Mouse (Mus musculus): ENCODE results near the gene Naa30. TPM values are rescaled to one million over a fixed set of nuclear protein-coding genes. Genes with fewer than 3 reads are reported as not detected.

The Naa30 gene
- 12.0 and 14.2 TPM in 2 replicates for polyA plus RNA-seq (2016; fragmentation: Nextera tagmentation; extraction: Ambion mirVana)

- Histone ChIP-seq H3K36me3 (peaks cover 5% of the 10 kb centered on the region), H3K9ac (peak within 1 kb of the TSS; percentile 96), H3K4me2 (peak within 1 kb of the TSS; percentile 96), H3K9me3 (replicated peaks) (no peaks in the 10 kb centered on the region), H3K4me3 (peak within 1 kb of the TSS; percentile 95), H3K27me3 (replicated peaks) (no peaks in the 10 kb centered on the region), H3K27ac (peak within 1 kb of the TSS; percentile 83), H3K4me1 (peaks cover 29% of the 10 kb centered on the region)
- ATAC-seq: peak; percentile 95
- under 1% methylated on average over 85 of the region's 86 CpGs for WGBS (ENCODE audit: insufficient replicate concordance)
Measured at GRCm38 (mm10) chr14:49171867-49172581, at the start of gene Naa30. TSS of gene Naa30 (plus strand) at chr14:49172226.

- Histone ChIP-seq H3K9ac (no peak overlapping the region), H3K27me3 (replicated peaks) (no peaks in the 10 kb centered on the region), H3K27ac (no peak overlapping the region), H3K4me1 (no peaks in the 10 kb centered on the region), H3K36me3 (no peaks in the 10 kb centered on the region), H3K4me2 (no peak overlapping the region), H3K9me3 (replicated peaks) (no peaks in the 10 kb centered on the region), H3K4me3 (no peak overlapping the region)
- WGBS (ENCODE audit: insufficient replicate concordance): 76% methylated on average over 23 of the region's 23 CpGs
- no peak for ATAC-seq
Measured at GRCm38 (mm10) chr14:49127162-49127779, 44.8 kb upstream of the Naa30 start.

GRCm38 (mm10) chr14:49128544-49129263 is 43.3 kb upstream of the Naa30 start:
- no peaks in the 10 kb centered on the region for H3K9me3 ChIP-seq (replicated peaks)
- no peaks in the 10 kb centered on the region for H3K36me3 ChIP-seq
- WGBS (ENCODE audit: insufficient replicate concordance): 63% methylated on average over 10 of the region's 10 CpGs
- H3K4me2 ChIP-seq: no peak overlapping the region
- H3K4me3 ChIP-seq: no peak overlapping the region
- no peaks in the 10 kb centered on the region for H3K27me3 ChIP-seq (replicated peaks)
- H3K4me1 ChIP-seq: no peaks in the 10 kb centered on the region
- H3K9ac ChIP-seq: no peak overlapping the region
- no peak for ATAC-seq
- no peak overlapping the region for H3K27ac ChIP-seq

GRCm38 (mm10) chr14:49132391-49132790 is 39.6 kb upstream of the Naa30 start:
- Histone ChIP-seq H3K4me3 (no peak overlapping the region), H3K27me3 (replicated peaks) (no peaks in the 10 kb centered on the region), H3K27ac (no peak overlapping the region), H3K4me1 (no peaks in the 10 kb centered on the region), H3K9ac (no peak overlapping the region), H3K4me2 (no peak overlapping the region), H3K9me3 (replicated peaks) (no peaks in the 10 kb centered on the region), H3K36me3 (no peaks in the 10 kb centered on the region)
- WGBS (ENCODE audit: insufficient replicate concordance): 65% methylated on average over 3 of the region's 3 CpGs
- no peak for ATAC-seq

- Histone ChIP-seq H3K27ac (no peak overlapping the region), H3K9me3 (replicated peaks) (no peaks in the 10 kb centered on the region), H3K36me3 (no peaks in the 10 kb centered on the region), H3K4me3 (no peak overlapping the region), H3K27me3 (replicated peaks) (no peaks in the 10 kb centered on the region), H3K4me1 (no peaks in the 10 kb centered on the region), H3K4me2 (no peak overlapping the region), H3K9ac (no peak overlapping the region)
- no peak for ATAC-seq
- 38% methylated on average over 1 of the region's 1 CpGs for WGBS (ENCODE audit: insufficient replicate concordance)
Measured at GRCm38 (mm10) chr14:49138171-49138570, 33.9 kb upstream of the Naa30 start.

- Histone ChIP-seq H3K4me1 (no peaks in the 10 kb centered on the region), H3K27ac (no peak overlapping the region), H3K4me2 (no peak overlapping the region), H3K36me3 (no peaks in the 10 kb centered on the region), H3K27me3 (replicated peaks) (no peaks in the 10 kb centered on the region), H3K9me3 (replicated peaks) (no peaks in the 10 kb centered on the region), H3K4me3 (no peak overlapping the region), H3K9ac (no peak overlapping the region)
- WGBS (ENCODE audit: insufficient replicate concordance): 73% methylated on average over 7 of the region's 7 CpGs
- no peak for ATAC-seq
Measured at GRCm38 (mm10) chr14:49140756-49141155, 31.3 kb upstream of the Naa30 start.

- Histone ChIP-seq H3K4me3 (no peak overlapping the region), H3K27me3 (replicated peaks) (no peaks in the 10 kb centered on the region), H3K27ac (no peak overlapping the region), H3K4me2 (no peak overlapping the region), H3K4me1 (no peaks in the 10 kb centered on the region), H3K36me3 (no peaks in the 10 kb centered on the region), H3K9ac (no peak overlapping the region), H3K9me3 (replicated peaks) (no peaks in the 10 kb centered on the region)
- no peak for ATAC-seq
- WGBS (ENCODE audit: insufficient replicate concordance): 27% methylated on average over 7 of the region's 7 CpGs
Measured at GRCm38 (mm10) chr14:49153801-49154200, 18.2 kb upstream of the Naa30 start.

GRCm38 (mm10) chr14:49155572-49155971 is 16.5 kb upstream of the Naa30 start:
- Histone ChIP-seq H3K9ac (no peak overlapping the region), H3K4me1 (no peaks in the 10 kb centered on the region), H3K9me3 (replicated peaks) (no peaks in the 10 kb centered on the region), H3K4me2 (no peak overlapping the region), H3K27me3 (replicated peaks) (no peaks in the 10 kb centered on the region), H3K4me3 (no peak overlapping the region), H3K36me3 (no peaks in the 10 kb centered on the region), H3K27ac (no peak overlapping the region)
- WGBS (ENCODE audit: insufficient replicate concordance): 39% methylated on average over 5 of the region's 5 CpGs
- ATAC-seq: no peak

- no peak overlapping the region for H3K4me3 ChIP-seq
- no peaks in the 10 kb centered on the region for H3K27me3 ChIP-seq (replicated peaks)
- no peak overlapping the region for H3K4me2 ChIP-seq
- WGBS (ENCODE audit: insufficient replicate concordance): 68% methylated on average over 16 of the region's 16 CpGs
- no peaks in the 10 kb centered on the region for H3K36me3 ChIP-seq
- H3K9ac ChIP-seq: no peak overlapping the region
- ATAC-seq: no peak
- H3K4me1 ChIP-seq: no peaks in the 10 kb centered on the region
- H3K27ac ChIP-seq: no peak overlapping the region
- no peaks in the 10 kb centered on the region for H3K9me3 ChIP-seq (replicated peaks)
Measured at GRCm38 (mm10) chr14:49158143-49158925, 13.7 kb upstream of the Naa30 start.

- Histone ChIP-seq H3K9ac (peak overlapping the region; percentile 96), H3K4me1 (peaks cover 29% of the 10 kb centered on the region), H3K4me2 (peak overlapping the region; percentile 96), H3K4me3 (peak overlapping the region; percentile 95), H3K9me3 (replicated peaks) (no peaks in the 10 kb centered on the region), H3K27ac (peak overlapping the region; percentile 83), H3K27me3 (replicated peaks) (no peaks in the 10 kb centered on the region), H3K36me3 (peaks cover 5% of the 10 kb centered on the region)
- ATAC-seq: peak; percentile 15; the same call in 1 of the 2 replicates
- WGBS (ENCODE audit: insufficient replicate concordance): 21% methylated on average over 8 of the region's 8 CpGs
Measured at GRCm38 (mm10) chr14:49171286-49171685, 740 bp upstream of the Naa30 start.

GRCm38 (mm10) chr14:49172582-49172988 is 559 bp downstream of the Naa30 start:
- WGBS (ENCODE audit: insufficient replicate concordance): under 1% methylated on average over 37 of the region's 46 CpGs
- ATAC-seq: peak; percentile 72

More at GRCm38 (mm10) chr14:49172582-49172988, 559 bp downstream of the Naa30 start:
- Histone ChIP-seq H3K4me2 (peak overlapping the region; percentile 96), H3K9me3 (replicated peaks) (no peaks in the 10 kb centered on the region), H3K36me3 (peaks cover 5% of the 10 kb centered on the region), H3K27ac (peak overlapping the region; percentile 83), H3K4me1 (peaks cover 29% of the 10 kb centered on the region), H3K4me3 (peak overlapping the region; percentile 95), H3K9ac (peak overlapping the region; percentile 96), H3K27me3 (replicated peaks) (no peaks in the 10 kb centered on the region)
